Mouse (Mus musculus) hindbrain, embryonic 11.5 days (tissue): ENCODE measurements around the gene Fam114a1. TPM values are rescaled to one million over a fixed set of nuclear protein-coding genes. Genes with fewer than 3 reads are reported as not detected.

Experiments used
- ATAC-seq: fragments of 200-750 bp; cut with Nextera tagmentation; 2 replicates; pipeline ENCODE4 v1.8.0; 2017; ENCODE audit warnings: mild to moderate bottlenecking, moderate TSS enrichment, moderate library complexity; ENCODE audit not compliant: low FRiP score
- DNase-seq: peaks from one replicate; pipeline ENCODE4 v3.0.0-alpha.2; 2015; ENCODE audit warnings: low spot score
- H3K27ac ChIP-seq: fragments of 300-500 bp; sonication (generic); 2 replicates; pipeline ENCODE4 v1.5.1; 2014; ENCODE audit warnings: mild to moderate bottlenecking, low read depth, low read length
- H3K27me3 ChIP-seq: fragments of 300-500 bp; sonication (generic); 2 replicates; pipeline ENCODE4 v1.6.1; 2014; ENCODE audit warnings: mild to moderate bottlenecking, low read length, moderate library complexity, mixed read lengths; ENCODE audit not compliant: control insufficient read depth, insufficient read depth
- H3K36me3 ChIP-seq: fragments of 300-500 bp; sonication (generic); 2 replicates; pipeline ENCODE4 v1.6.1; 2014; ENCODE audit warnings: mild to moderate bottlenecking, low read length, moderate library complexity, mixed read lengths; ENCODE audit not compliant: control insufficient read depth, insufficient read depth
- H3K4me1 ChIP-seq: fragments of 300-500 bp; sonication (generic); replicated peaks from 2 replicates; pipeline ENCODE4 v1.6.1; 2014; ENCODE audit warnings: low read length, mixed read lengths; ENCODE audit not compliant: control insufficient read depth, insufficient read depth
- H3K4me2 ChIP-seq: fragments of 300-500 bp; sonication (generic); replicated peaks from 2 replicates; pipeline ENCODE4 v1.6.1; 2014; ENCODE audit warnings: mild to moderate bottlenecking, low read depth, low read length
- H3K4me3 ChIP-seq: fragments of 300-500 bp; sonication (generic); 2 replicates; pipeline ENCODE4 v1.5.1; 2014; ENCODE audit warnings: low read depth, low read length
- H3K9ac ChIP-seq: fragments of 300-500 bp; sonication (generic); 2 replicates; pipeline ENCODE4 v1.6.1; 2014; ENCODE audit warnings: low read depth, low read length
- H3K9me3 ChIP-seq: fragments of 300-500 bp; sonication (generic); 2 replicates; pipeline ENCODE4 v1.6.1; 2016; ENCODE audit warnings: low read length; ENCODE audit not compliant: control insufficient read depth
- WGBS: fragments of 180-500 bp; shearing (Covaris S2); extraction: QIAGEN DNeasy Blood & Tissue Kit; methylation state at CpG from one replicate; pipeline ENCODE4 v1.1.7; 2014; 5-methylcytosine and 5-hydroxymethylcytosine counted together
- polyA plus RNA-seq: library from polyadenylated mRNA; unstranded; fragments of >200 nt; fragmentation: Nextera tagmentation; extraction: Ambion mirVana; gene quantifications from 2 replicates; pipeline ENCODE4 v1.2.1, GENCODE M21; 2014

The Fam114a1 gene
- polyA plus RNA-seq, 1 experiment from 2014 or later = 21.8 TPM

GRCm38 (mm10) chr5:64995408-64995807, 25.5 kb downstream of the Fam114a1 start:
- Histone ChIP-seq H3K9me3 (no peaks in the 10 kb centered on the region), H3K4me2 (no peak overlapping the region), H3K27ac (no peak overlapping the region), H3K4me1 (no peaks in the 10 kb centered on the region), H3K27me3 (no peaks in the 10 kb centered on the region), H3K36me3 (no peaks in the 10 kb centered on the region), H3K4me3 (no peak overlapping the region), H3K9ac (no peak overlapping the region)
- ATAC-seq (no peak), DNase-seq (no peak)
- 92% methylated on average over 2 of the region's 2 CpGs for WGBS

- H3K4me2 ChIP-seq = no peak overlapping the region
- H3K36me3 ChIP-seq = no peaks in the 10 kb centered on the region
- H3K4me3 ChIP-seq = no peak overlapping the region
- no peak for DNase-seq
- no peaks in the 10 kb centered on the region for H3K9me3 ChIP-seq
- H3K4me1 ChIP-seq = no peaks in the 10 kb centered on the region
- no peak for ATAC-seq
- H3K9ac ChIP-seq = no peak overlapping the region
- 68% methylated on average over 10 of the region's 10 CpGs for WGBS
- no peaks in the 10 kb centered on the region for H3K27me3 ChIP-seq
- H3K27ac ChIP-seq = no peak overlapping the region
Observed at GRCm38 (mm10) chr5:65002940-65003824, 33.3 kb downstream of the Fam114a1 start.

GRCm38 (mm10) chr5:65003946-65004535, 34.2 kb downstream of the Fam114a1 start:
- H3K27me3 ChIP-seq = no peaks in the 10 kb centered on the region
- no peaks in the 10 kb centered on the region for H3K4me1 ChIP-seq
- no peak overlapping the region for H3K4me3 ChIP-seq
- no peaks in the 10 kb centered on the region for H3K36me3 ChIP-seq
- DNase-seq = no peak
- no peak for ATAC-seq
- H3K9me3 ChIP-seq = no peaks in the 10 kb centered on the region
- no peak overlapping the region for H3K27ac ChIP-seq
- H3K9ac ChIP-seq = no peak overlapping the region
- H3K4me2 ChIP-seq = no peak overlapping the region
- 71% methylated on average over 7 of the region's 7 CpGs for WGBS

GRCm38 (mm10) chr5:65005251-65005650, 35.4 kb downstream of the Fam114a1 start:
- Histone ChIP-seq H3K4me3 (no peak overlapping the region), H3K27me3 (no peaks in the 10 kb centered on the region), H3K4me1 (no peaks in the 10 kb centered on the region), H3K36me3 (no peaks in the 10 kb centered on the region), H3K4me2 (no peak overlapping the region), H3K9me3 (no peaks in the 10 kb centered on the region), H3K9ac (no peak overlapping the region), H3K27ac (no peak overlapping the region)
- ATAC-seq (no peak), DNase-seq (no peak)
- 90% methylated on average over 4 of the region's 4 CpGs for WGBS

DNA sequence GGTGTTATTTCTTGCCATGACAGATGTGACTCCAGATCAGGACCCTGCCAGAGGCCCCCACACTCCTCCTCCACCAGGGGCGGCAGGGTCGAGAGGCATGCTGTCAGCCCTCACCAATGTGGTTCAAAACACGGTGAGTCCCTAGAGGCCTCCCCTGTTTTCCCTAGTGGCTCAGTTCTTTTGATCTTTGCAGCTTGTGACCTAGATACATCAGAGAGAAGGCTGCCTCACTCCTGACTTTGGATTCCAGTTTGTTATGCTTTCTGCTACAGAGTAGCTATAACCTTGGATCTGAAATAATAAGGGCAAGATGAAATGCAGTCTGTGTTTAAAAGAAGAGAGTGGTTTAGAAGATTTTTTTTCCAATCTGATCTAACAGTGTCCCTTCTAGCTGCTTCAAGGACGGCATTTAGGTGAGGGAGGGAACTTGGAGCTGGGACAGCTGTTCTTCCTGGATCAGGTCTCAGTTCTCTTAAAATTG, 36.2 kb downstream of the Fam114a1 start:
- no peak for ATAC-seq
- no peak for DNase-seq
- 41% methylated on average over 4 of the region's 4 CpGs for WGBS

DNA sequence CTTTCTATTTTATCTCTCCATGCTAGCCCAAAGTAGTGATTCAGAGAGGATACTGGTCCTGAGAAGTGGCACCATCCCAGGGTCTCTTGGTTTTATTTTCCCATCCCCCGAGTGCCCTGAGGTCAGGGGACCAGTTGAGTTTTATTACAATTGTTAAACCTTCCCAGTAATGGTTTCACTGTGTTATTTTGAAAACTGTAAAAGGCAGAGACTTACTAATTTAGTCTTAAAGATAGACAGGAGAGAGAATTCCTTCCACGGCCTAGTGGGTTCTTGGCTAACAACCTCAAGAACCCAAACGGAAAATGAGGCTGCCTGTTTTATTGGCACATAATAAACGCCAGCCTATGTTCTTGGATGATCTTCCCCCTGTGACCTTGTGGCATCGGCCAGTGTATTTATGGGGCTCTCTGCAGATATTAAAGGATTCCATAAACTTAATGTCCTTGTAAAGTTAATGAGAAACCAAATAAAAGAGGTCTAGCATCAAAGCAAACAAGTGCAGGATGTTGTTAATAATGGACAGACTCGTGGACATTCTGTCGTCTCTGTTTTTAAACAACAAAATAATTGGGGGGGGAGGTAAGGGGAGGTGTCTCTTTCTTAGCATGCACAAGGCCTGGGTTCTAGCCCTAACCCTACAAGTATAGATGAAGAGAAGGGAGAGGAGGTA, 42.2 kb downstream of the Fam114a1 start:
- DNase-seq (no peak), ATAC-seq (no peak)
- no peaks in the 10 kb centered on the region for H3K4me1 ChIP-seq
- H3K9ac ChIP-seq = no peak overlapping the region
- H3K36me3 ChIP-seq = no peaks in the 10 kb centered on the region
- no peak overlapping the region for H3K4me3 ChIP-seq
- no peak overlapping the region for H3K27ac ChIP-seq
- no peaks in the 10 kb centered on the region for H3K9me3 ChIP-seq
- no peak overlapping the region for H3K4me2 ChIP-seq
- no peaks in the 10 kb centered on the region for H3K27me3 ChIP-seq
- 89% methylated on average over 7 of the region's 7 CpGs for WGBS

More for the DNA sequence above, 36.2 kb downstream of the Fam114a1 start:
- Histone ChIP-seq H3K4me3 (no peak overlapping the region), H3K27me3 (no peaks in the 10 kb centered on the region), H3K4me1 (no peaks in the 10 kb centered on the region), H3K9me3 (no peaks in the 10 kb centered on the region), H3K4me2 (no peak overlapping the region), H3K27ac (no peak overlapping the region), H3K36me3 (no peaks in the 10 kb centered on the region), H3K9ac (no peak overlapping the region)

GRCm38 (mm10) chr5:65015508-65015907, 45.6 kb downstream of the Fam114a1 start:
- no peaks in the 10 kb centered on the region for H3K9me3 ChIP-seq
- no peak overlapping the region for H3K9ac ChIP-seq
- no peak for ATAC-seq
- no peaks in the 10 kb centered on the region for H3K27me3 ChIP-seq
- H3K36me3 ChIP-seq = no peaks in the 10 kb centered on the region
- WGBS = 88% methylated on average over 3 of the region's 3 CpGs
- no peaks in the 10 kb centered on the region for H3K4me1 ChIP-seq
- H3K4me2 ChIP-seq = no peak overlapping the region
- no peak overlapping the region for H3K27ac ChIP-seq
- no peak overlapping the region for H3K4me3 ChIP-seq
- no peak for DNase-seq

GRCm38 (mm10) chr5:65019109-65019508, 49.2 kb downstream of the Fam114a1 start:
- Histone ChIP-seq H3K36me3 (no peaks in the 10 kb centered on the region), H3K9ac (no peak overlapping the region), H3K9me3 (no peaks in the 10 kb centered on the region), H3K4me2 (no peak overlapping the region), H3K4me1 (no peaks in the 10 kb centered on the region), H3K27ac (no peak overlapping the region), H3K27me3 (no peaks in the 10 kb centered on the region), H3K4me3 (no peak overlapping the region)
- ATAC-seq (no peak), DNase-seq (no peak)
- 86% methylated on average over 8 of the region's 8 CpGs for WGBS
